Mouse (Mus musculus) heart, embryonic 15.5 days (tissue): ENCODE results near the gene Prss41. TPM values are rescaled to one million over a fixed set of nuclear protein-coding genes. Genes with fewer than 3 reads are reported as not detected.
A peak's percentile ranks its signal among the peaks of the same experiment; 100 is the strongest.

Experiments
- ATAC-seq: fragments of 200-750 bp; cut with Nextera tagmentation; replicated peaks from 2 replicates; pipeline ENCODE4 v1.8.0; 2017; ENCODE audit warnings: low read depth, moderate TSS enrichment; ENCODE audit not compliant: insufficient number of reproducible peaks, insufficient read depth, low FRiP score
- H3K27ac ChIP-seq: fragments of 300-500 bp; sonication (generic); 2 replicates; pipeline ENCODE4 v1.5.1; 2015; ENCODE audit warnings: mild to moderate bottlenecking, inconsistent platforms
- H3K27me3 ChIP-seq: fragments of 300-500 bp; sonication (generic); 2 replicates; pipeline ENCODE4 v1.6.1; 2015; ENCODE audit warnings: inconsistent platforms
- H3K36me3 ChIP-seq: fragments of 300-500 bp; sonication (generic); 2 replicates; pipeline ENCODE4 v1.6.1; 2015; ENCODE audit warnings: mild to moderate bottlenecking, inconsistent platforms
- H3K4me1 ChIP-seq: fragments of 300-500 bp; sonication (generic); replicated peaks from 2 replicates; pipeline ENCODE4 v1.6.1; 2015; ENCODE audit warnings: inconsistent platforms
- H3K4me2 ChIP-seq: fragments of 300-500 bp; sonication (generic); 2 replicates; pipeline ENCODE4 v1.6.1; 2015; ENCODE audit warnings: inconsistent platforms, mild to moderate bottlenecking, moderate library complexity
- H3K4me3 ChIP-seq: fragments of 300-500 bp; sonication (generic); 2 replicates; pipeline ENCODE4 v1.5.1; 2015; ENCODE audit warnings: mild to moderate bottlenecking, inconsistent platforms
- H3K9ac ChIP-seq: fragments of 300-500 bp; sonication (generic); 2 replicates; pipeline ENCODE4 v1.6.1; 2015; ENCODE audit warnings: mild to moderate bottlenecking, inconsistent platforms
- H3K9me3 ChIP-seq: fragments of 300-500 bp; sonication (generic); replicated peaks from 2 replicates; pipeline ENCODE4 v1.6.1; 2016; ENCODE audit warnings: inconsistent platforms
- WGBS: fragments of 180-500 bp; shearing (Covaris S2); methylation state at CpG from one replicate; pipeline ENCODE4 v1.1.7; 2015; ENCODE audit warnings: mixed read lengths; 5-methylcytosine and 5-hydroxymethylcytosine counted together
- polyA plus RNA-seq: library from polyadenylated mRNA; unstranded; fragments of >200 nt; fragmentation: Nextera tagmentation; extraction: Ambion mirVana; gene quantifications from 2 replicates; pipeline ENCODE4 v1.2.1, GENCODE M21; 2015

Gene Prss41
- polyA plus RNA-seq, 1 experiment from 2014 or later = 0.06 TPM

- Histone ChIP-seq H3K9me3 (peaks cover 10% of the 10 kb centered on the region), H3K4me2 (no peak overlapping the region), H3K4me3 (no peak overlapping the region), H3K36me3 (peaks cover 78% of the 10 kb centered on the region), H3K9ac (no peak overlapping the region), H3K4me1 (peaks cover 18% of the 10 kb centered on the region), H3K27ac (no peak overlapping the region), H3K27me3 (no peaks in the 10 kb centered on the region)
- ATAC-seq = no peak
- WGBS = 86% methylated on average over 12 of the region's 12 CpGs
Measured at GRCm38 (mm10) chr17:23823614-23824013, 20.4 kb downstream of the Prss41 start.

GRCm38 (mm10) chr17:23823018-23823417 is 21.0 kb downstream of the Prss41 start:
- H3K27me3 ChIP-seq = no peaks in the 10 kb centered on the region
- no peak overlapping the region for H3K4me3 ChIP-seq
- H3K36me3 ChIP-seq = peaks cover 84% of the 10 kb centered on the region
- H3K4me2 ChIP-seq = no peak overlapping the region
- no peak overlapping the region for H3K27ac ChIP-seq
- 80% methylated on average over 16 of the region's 16 CpGs for WGBS
- peaks cover 10% of the 10 kb centered on the region for H3K9me3 ChIP-seq
- no peak overlapping the region for H3K9ac ChIP-seq
- no peak for ATAC-seq
- H3K4me1 ChIP-seq = peaks cover 15% of the 10 kb centered on the region

GRCm38 (mm10) chr17:23822094-23822493 is 21.9 kb downstream of the Prss41 start:
- H3K27ac ChIP-seq = no peak overlapping the region
- H3K27me3 ChIP-seq = no peaks in the 10 kb centered on the region
- no peak overlapping the region for H3K4me2 ChIP-seq
- no peak overlapping the region for H3K4me3 ChIP-seq
- H3K4me1 ChIP-seq = peaks cover 6% of the 10 kb centered on the region
- no peak for ATAC-seq
- peaks cover 94% of the 10 kb centered on the region for H3K36me3 ChIP-seq
- H3K9me3 ChIP-seq = peaks cover 10% of the 10 kb centered on the region
- no peak overlapping the region for H3K9ac ChIP-seq
- WGBS = 68% methylated on average over 6 of the region's 6 CpGs

DNA sequence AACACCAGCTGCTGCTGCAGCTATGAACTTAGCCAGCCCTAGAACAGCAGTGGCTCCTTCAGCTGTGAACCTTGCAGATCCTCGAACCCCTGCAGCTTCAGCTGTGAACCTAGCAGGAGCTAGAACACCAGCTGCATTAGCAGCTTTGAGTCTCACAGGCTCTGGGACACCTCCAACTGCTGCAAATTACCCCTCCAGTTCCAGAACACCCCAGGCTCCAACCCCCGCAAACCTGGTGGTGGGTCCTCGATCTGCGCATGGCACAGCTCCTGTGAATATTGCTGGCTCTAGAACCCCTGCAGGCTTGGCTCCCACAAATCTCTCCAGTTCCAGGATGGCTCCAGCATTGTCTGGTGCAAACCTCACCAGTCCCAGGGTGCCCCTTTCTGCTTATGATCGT is 23.2 kb downstream of the Prss41 start:
- H3K9me3 ChIP-seq = peaks cover 10% of the 10 kb centered on the region
- H3K4me1 ChIP-seq = no peaks in the 10 kb centered on the region
- H3K27me3 ChIP-seq = no peaks in the 10 kb centered on the region
- no peak overlapping the region for H3K4me3 ChIP-seq
- H3K9ac ChIP-seq = no peak overlapping the region
- ATAC-seq = no peak
- H3K4me2 ChIP-seq = no peak overlapping the region
- WGBS = 94% methylated on average over 5 of the region's 5 CpGs
- H3K27ac ChIP-seq = no peak overlapping the region
- peaks cover 97% of the 10 kb centered on the region for H3K36me3 ChIP-seq

DNA sequence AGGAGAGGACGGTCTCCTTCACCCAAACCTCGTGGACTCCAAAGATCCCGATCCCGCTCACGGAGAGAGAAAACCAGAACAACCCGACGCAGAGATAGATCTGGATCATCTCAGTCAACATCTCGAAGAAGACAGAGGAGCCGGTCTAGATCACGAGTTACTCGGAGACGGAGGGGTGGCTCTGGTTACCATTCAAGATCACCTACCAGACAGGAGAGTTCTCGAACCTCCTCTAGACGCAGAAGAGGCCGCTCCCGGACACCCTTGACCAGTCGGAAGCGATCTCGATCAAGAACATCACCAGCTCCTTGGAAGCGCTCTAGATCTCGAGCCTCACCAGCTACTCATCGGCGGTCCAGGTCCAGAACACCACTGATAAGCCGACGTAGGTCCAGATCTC is 24.7 kb downstream of the Prss41 start:
- Histone ChIP-seq H3K4me3 (no peak overlapping the region), H3K27me3 (no peaks in the 10 kb centered on the region), H3K4me2 (no peak overlapping the region), H3K36me3 (peaks cover 97% of the 10 kb centered on the region), H3K4me1 (no peaks in the 10 kb centered on the region), H3K9me3 (peaks cover 10% of the 10 kb centered on the region), H3K27ac (no peak overlapping the region), H3K9ac (no peak overlapping the region)
- WGBS = 97% methylated on average over 25 of the region's 25 CpGs
- ATAC-seq = no peak

DNA sequence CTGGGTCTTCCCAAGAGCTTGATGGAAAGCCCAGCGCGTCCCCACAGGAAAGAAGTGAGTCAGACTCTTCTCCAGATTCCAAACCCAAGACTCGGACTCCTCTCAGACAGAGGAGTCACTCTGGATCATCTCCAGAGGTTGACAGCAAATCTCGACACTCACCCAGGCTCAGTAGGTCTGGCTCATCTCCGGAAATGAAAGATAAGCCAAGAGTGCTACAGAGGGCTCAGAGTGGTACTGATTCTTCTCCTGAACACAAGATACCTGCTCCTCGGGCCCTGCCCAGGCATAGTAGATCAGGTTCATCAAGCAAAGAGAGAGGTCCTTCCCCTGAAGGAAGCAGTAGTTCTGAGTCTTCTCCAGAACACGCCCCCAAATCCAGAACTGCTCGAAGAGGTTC is 25.4 kb downstream of the Prss41 start:
- ATAC-seq = no peak
- Histone ChIP-seq H3K9me3 (peaks cover 10% of the 10 kb centered on the region), H3K27ac (no peak overlapping the region), H3K36me3 (peaks cover 98% of the 10 kb centered on the region), H3K4me3 (no peak overlapping the region), H3K9ac (no peak overlapping the region), H3K27me3 (no peaks in the 10 kb centered on the region), H3K4me2 (no peak overlapping the region), H3K4me1 (no peaks in the 10 kb centered on the region)
- 95% methylated on average over 8 of the region's 8 CpGs for WGBS

DNA sequence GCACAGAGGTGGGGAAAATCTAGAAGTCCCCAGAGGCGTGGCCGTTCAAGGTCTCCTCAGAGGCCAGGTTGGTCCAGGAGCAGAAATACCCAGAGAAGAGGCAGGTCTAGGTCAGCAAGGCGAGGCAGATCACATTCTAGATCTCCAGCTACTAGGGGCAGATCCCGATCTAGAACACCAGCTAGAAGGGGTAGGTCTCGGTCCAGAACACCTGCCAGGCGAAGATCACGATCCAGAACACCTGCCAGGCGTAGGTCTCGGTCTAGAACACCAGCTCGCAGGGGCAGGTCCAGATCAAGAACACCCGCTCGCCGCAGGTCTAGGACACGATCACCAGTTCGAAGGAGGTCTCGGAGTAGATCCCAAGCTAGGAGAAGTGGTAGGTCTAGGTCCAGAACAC is 28.3 kb downstream of the Prss41 start:
- Histone ChIP-seq H3K27me3 (no peaks in the 10 kb centered on the region), H3K9ac (no peak overlapping the region), H3K4me3 (no peak overlapping the region), H3K4me1 (no peaks in the 10 kb centered on the region), H3K4me2 (no peak overlapping the region), H3K36me3 (peaks cover 97% of the 10 kb centered on the region), H3K9me3 (peaks cover 10% of the 10 kb centered on the region), H3K27ac (no peak overlapping the region)
- WGBS = 97% methylated on average over 16 of the region's 16 CpGs
- no peak for ATAC-seq

- H3K36me3 ChIP-seq = peaks cover 53% of the 10 kb centered on the region
- no peak overlapping the region for H3K27ac ChIP-seq
- no peaks in the 10 kb centered on the region for H3K9me3 ChIP-seq
- no peak overlapping the region for H3K4me3 ChIP-seq
- 87% methylated on average over 3 of the region's 3 CpGs for WGBS
- no peak overlapping the region for H3K9ac ChIP-seq
- ATAC-seq = no peak
- no peak overlapping the region for H3K4me2 ChIP-seq
- no peaks in the 10 kb centered on the region for H3K27me3 ChIP-seq
- peaks cover 31% of the 10 kb centered on the region for H3K4me1 ChIP-seq
Measured at GRCm38 (mm10) chr17:23807918-23808317, 36.1 kb downstream of the Prss41 start.

- Histone ChIP-seq H3K4me2 (peak overlapping the region; percentile 75), H3K4me3 (peak overlapping the region; percentile 16; the same call in 1 of the 2 replicates), H3K9ac (no peak overlapping the region), H3K4me1 (peaks cover 31% of the 10 kb centered on the region), H3K9me3 (no peaks in the 10 kb centered on the region), H3K27ac (0 out of 2 replicates have a peak overlapping the region, but pooled peaks have one; percentile 20), H3K27me3 (no peaks in the 10 kb centered on the region), H3K36me3 (peaks cover 42% of the 10 kb centered on the region)
- ATAC-seq = no peak
- WGBS = 60% methylated on average over 25 of the region's 25 CpGs
Measured at GRCm38 (mm10) chr17:23806867-23807266, 37.1 kb downstream of the Prss41 start.

DNA sequence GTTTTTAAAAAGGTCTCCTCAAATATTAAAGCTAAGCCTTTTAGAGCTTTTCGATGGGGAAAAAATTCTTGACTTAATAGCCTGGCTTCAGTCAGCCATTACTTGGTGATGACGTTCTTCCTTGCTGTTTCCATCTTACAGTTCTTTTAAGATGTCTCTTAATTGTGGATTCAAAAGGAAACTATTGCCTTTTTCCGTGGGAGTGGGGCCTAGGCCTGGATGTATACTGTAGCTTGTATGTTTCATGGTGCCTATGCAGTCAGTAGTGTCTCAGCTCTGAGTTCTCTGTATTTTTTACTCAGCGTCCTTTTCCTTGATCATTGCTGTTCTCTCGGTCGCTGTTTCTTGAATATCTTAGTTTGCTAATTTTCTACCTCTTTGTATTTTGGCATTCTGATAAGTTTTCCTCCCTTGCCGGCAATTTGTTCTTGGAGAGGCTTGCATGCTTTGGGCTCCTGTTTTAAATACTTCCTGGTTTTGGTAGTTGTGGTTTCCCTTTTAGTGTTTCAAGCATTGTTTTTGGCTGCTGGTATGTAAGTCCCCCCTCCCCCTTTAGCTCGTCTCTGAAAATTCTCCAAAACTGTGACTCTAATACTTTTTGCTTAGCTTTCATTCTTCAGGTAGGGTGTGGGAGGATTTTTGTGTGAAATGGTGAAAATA is 39.4 kb downstream of the Prss41 start:
- Histone ChIP-seq H3K9me3 (no peaks in the 10 kb centered on the region), H3K27ac (peak overlapping the region; percentile 94), H3K4me1 (peaks cover 31% of the 10 kb centered on the region), H3K36me3 (peaks cover 19% of the 10 kb centered on the region), H3K4me2 (peak overlapping the region; percentile 75), H3K9ac (peak overlapping the region; percentile 90), H3K4me3 (peak overlapping the region; percentile 72), H3K27me3 (no peaks in the 10 kb centered on the region)
- no peak for ATAC-seq
- 2% methylated on average over 8 of the region's 8 CpGs for WGBS

- Histone ChIP-seq H3K4me2 (peak overlapping the region; percentile 75), H3K4me3 (peak overlapping the region; percentile 72), H3K9me3 (no peaks in the 10 kb centered on the region), H3K27ac (peak overlapping the region; percentile 94), H3K36me3 (peaks cover 9% of the 10 kb centered on the region), H3K27me3 (no peaks in the 10 kb centered on the region), H3K4me1 (peaks cover 31% of the 10 kb centered on the region), H3K9ac (peak overlapping the region; percentile 90)
- peak; percentile 50 for ATAC-seq
- WGBS = under 1% methylated on average over 56 of the region's 83 CpGs
Measured at GRCm38 (mm10) chr17:23803366-23804041, 40.5 kb downstream of the Prss41 start.
